Mouse (Mus musculus) monocyte, adult 2 months (primary cell): ENCODE results near the gene Neurl3.
A peak's percentile ranks its signal among the peaks of the same experiment; 100 is the strongest.

Source experiments
- DNase-seq, 2 experiments: peaks; one replicate each; pipeline ENCODE4 v3.0.0; 2022; ENCODE audit warnings: low spot score in 2 of 2, low read depth in 1 of 2

Neurl3 gene

DNA sequence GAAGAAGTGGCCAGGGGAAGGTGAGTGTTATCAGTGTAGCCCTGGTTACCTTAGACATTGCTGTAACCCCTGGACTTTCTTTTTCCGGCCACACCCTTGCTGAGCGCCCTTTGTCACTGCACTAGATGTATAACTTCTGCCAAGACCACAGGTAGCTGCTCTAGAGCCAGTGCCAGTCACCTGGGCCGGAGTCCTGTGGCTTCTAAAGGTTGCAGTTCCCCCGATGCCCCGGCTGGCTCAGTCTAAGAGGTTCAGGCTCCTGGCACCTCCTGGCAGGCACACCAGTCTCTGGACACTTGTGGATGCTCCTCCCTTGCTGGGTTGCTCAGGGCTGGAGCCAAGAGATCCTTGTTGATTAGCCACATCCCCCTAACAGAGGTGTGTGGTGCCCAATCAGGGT lies at the start of gene Neurl3:
Neurl3 (minus strand) TSS at position 225 of the 400 bp plus-strand sequence.
- DNase-seq = no peak

DNA sequence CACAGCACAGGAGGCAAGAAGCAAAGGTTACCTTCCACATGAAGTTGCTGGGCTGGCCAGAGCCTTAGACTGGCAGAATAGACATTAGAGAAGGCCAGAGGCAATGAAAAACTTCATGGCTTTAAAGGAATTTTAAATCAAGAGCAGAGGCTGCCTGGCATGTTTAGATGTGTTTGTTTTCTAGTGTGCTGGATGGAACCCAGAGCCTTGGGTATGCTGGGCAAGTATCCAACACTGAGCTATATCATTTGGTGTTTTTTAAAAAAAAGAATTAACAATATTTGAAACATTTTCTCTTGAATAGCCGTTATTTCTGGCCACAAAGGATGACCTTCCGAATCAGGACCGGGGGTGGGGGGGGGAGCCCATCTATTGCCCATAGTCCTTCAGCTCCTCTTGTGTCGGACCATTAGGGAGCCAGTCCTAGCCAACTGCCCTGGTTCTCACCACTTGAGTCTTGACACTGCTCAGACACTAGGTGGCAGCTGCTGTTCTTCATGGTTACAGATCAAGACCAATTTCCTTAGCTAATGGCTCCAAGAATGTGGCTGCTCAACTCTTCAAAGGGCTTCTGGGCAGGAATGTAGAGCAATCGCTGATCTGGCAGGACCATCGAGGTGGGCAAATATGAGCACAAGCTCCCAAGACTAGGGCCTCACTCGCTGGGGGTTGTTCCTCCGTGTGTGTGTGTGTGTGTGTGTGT lies 49.4 kb upstream of the Neurl3 start:
- no peak for DNase-seq

DNA sequence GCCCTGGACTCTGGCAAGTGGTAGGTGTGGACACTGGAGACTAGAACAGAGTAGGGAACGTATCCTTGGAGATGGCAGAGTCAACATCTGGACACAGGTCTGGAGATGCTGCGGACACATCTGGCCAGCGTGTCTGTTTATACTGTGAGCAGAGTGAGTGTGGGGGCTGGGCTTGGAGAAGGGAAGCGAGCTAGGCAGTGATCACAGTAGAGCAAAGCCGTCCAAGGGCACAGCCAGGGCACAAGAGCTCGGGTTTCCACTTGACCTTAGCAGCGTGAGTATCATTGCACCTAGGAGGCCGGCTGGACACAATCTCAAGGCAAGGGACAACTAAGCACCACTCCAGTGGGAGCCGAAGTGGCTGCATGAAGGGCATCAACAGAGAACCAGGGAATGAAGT lies 48.6 kb upstream of the Neurl3 start:
- no peak for DNase-seq

DNA sequence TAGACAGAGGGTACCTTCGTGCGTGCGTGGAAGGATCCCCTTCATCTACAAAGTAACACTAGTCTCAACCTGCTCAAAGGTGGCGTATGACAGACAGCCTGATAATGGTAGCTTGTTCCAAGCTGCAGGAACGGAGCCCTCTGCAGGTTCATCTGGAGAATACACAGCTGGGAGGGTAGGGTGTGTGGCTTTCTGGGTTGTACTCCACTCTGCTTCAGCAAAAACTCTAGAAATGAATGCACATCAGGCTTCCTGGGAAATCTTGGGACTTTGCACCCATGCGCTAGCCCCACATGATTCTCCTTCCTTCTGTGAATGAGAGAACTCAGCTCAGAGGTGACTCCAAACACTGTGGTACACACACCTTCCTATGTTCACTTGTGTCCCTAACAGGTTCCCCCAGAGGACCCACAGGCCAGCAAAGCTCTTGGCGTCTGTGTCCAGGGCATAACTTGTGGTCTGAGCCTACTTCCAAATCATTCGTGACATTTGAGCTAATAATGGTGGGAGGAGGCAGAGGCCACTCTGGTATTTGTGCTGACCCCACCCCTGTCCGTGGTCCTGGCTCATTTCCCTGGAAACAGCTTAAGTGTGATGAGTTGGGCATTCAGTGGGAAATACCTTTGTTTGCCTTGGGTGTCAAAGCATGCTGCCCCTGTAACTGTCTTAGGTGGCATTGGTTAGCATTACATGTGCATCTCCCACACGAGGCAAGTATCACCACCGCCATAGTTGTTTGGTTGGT lies 47.5 kb upstream of the Neurl3 start:
- no peak for DNase-seq

DNA sequence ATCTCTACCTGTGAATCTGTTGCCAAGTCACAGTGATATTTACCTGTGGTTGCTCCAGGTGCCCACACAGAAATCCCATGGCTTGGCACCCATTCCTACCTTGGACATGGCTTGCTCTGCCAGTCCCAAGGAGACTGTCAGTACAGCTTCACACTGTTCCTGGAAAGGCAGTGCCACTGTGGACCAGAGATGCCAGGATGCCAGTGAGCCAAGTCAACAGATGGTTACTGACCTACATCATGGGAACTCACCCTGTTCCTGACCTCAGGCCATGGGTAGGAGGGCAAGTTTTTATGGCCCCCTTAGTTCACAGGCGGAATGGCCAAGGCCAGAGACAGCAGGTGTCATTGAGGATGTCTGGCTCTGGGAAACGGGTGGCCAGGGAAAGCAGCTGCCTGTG lies 46.7 kb upstream of the Neurl3 start:
- no peak for DNase-seq

DNA sequence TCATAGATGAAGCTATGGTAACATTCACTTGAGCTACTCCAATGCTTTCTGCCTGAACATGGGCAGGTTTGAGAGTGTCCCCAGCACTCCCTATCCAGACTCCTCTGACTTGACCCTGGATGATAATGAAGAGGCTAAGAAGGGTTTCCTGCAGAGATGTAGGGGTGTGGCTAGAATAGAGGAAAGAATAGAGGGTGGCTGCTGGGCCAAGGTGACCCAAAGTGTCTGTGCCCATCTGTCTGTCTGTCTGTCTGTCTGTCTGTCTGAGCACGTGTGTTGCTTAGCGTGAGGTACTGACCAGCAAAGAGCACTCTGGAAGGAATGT lies 41.3 kb upstream of the Neurl3 start:
- no peak for DNase-seq

DNA sequence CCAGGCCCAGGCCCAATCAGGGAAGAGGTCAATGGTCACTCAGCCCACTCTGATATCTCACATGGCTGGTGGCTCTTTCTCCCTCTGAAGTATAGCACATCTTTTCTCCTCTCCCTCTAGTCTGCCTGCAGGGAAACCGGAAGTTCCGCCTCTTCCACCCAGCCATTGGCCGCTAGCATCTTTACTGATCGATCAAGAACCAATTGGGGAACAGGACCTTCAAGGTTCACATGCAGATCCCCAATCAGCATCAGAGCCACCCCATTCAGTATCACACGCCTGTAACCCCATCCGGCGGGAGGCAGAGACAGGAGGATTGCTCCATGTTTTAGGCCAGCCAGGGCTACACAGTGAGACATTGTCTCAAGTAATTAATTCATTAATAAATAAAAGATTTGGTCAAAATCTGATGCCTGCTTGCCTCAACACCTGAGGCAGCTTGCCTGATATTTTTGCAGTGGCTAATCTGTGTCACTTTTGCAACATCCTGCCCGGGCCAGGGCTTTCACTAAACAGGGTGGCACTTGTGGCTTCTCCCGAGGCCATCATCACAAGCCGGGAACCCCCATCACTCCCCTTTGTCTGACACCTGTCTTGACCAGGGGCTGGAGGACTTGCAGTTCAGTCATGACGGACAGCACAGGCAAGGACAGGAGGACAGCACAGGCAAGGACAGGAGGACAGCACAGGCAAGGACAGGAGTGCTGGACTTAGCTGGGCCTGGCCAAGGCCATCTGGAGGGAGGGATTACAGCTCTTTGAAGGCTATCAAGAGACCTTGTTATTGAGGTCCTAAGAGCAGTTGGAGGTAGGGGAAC lies 40.7 kb upstream of the Neurl3 start:
- DNase-seq = no peak

DNA sequence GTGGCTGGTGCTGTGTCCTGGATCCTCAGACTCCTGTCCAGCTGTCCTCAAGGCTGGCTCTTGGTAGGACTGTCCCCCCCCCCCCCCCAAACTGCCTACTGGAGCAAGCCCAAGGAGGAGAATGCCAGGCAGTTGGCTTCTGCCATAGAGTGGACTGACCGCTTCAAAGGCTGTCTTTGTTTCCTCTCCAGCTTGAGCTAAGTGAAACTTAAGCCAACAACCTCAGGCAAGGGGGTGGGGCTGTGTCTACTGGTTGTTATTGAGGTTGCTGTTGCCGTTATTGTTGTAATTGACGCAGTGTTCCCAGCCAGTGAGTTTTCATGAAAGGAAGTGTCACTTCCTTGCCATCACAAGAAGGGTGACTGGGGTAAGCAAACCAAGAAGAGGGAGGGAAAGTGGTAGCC lies 35.0 kb upstream of the Neurl3 start:
- DNase-seq = peak; percentile 63 to 65

DNA sequence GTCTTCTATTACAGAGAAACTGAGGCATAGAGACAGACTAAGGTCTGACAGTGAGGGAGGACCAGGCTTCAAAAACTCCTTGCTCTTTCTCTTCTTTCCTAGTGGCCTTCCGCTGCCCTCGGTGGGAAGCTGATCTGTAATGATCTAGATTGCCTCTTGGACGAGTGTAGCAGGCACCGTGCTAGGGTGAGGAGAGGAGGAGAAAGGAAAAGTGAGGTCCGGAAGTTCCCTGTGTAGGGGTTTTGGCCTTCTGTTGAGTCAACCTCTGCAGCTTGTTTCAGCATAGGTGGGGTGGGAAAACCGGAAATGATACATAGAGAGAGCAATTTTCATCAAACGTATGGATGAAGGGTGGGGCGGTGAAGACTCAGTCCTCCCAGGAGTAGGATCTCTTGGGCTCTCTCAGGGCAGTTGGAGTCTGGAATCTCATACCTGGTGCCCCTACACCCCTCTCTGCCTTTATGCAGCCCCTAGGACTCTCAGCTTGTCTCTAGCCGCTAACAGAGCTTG lies 34.5 kb upstream of the Neurl3 start:
- DNase-seq = no peak

DNA sequence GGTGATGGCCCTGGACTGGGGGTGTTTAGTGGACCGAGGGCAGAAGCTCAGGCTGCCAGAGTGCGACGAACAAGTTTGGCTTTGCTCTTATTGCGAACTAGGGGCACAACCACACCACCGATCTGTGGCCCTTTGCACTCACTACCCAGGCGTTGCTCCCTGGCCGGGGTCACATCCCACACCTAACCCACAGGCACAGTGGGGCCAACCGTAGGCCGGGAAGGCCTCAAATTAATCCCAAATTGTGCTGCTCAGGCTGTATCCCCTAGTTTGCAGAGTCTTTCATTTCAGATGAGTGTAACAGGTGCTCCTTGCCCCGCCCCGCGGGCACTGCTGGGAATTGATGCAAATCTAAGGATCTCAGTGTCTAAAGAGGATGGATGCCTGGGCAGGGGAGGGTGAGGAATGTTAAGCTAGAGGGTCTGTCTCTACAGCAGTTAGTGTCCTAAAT lies 34.0 kb upstream of the Neurl3 start:
- DNase-seq = no peak

DNA sequence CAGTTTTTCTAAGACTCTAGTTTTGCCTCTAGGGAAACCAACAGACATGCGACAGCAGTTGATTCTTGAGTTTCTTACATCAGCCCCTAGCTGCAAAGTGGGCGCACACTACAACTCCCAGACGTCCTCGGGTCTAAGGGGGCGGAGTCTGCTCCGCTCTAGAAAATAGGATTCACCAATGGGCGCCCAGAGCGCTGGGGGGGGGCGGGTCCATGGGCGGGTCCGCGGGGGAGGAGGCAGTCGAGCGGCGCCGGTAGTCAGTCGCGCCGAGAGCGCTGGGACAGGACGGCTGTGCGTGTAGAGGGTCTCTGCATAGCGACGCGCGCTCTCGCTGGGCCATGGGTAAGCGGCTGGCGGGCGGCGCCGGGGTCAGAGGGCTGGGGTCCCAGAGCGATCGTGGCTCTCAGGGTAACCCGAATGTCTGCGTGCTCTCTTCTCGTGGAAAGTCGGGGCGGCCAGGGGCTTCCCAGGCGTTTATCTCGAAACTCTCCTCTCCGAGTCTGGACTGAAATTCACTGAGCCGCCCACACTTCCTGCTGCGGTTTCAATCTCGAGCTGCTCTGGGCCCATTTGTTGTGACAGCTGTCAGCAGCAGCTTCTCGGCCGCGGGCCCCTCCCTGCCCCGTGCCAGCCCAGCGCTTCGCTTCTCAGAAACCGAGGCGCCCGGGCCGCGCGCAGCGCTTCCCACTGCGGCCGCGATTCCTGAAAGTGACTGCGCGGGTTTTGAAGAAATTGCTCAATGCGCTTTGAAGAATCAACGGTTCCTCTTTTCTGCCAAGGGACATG lies 33.2 kb upstream of the Neurl3 start, which contains the start of gene Arid5a:
Arid5a (plus strand) TSS at position 239 of the 786 bp plus-strand sequence.
- DNase-seq = peak; percentile 96

DNA sequence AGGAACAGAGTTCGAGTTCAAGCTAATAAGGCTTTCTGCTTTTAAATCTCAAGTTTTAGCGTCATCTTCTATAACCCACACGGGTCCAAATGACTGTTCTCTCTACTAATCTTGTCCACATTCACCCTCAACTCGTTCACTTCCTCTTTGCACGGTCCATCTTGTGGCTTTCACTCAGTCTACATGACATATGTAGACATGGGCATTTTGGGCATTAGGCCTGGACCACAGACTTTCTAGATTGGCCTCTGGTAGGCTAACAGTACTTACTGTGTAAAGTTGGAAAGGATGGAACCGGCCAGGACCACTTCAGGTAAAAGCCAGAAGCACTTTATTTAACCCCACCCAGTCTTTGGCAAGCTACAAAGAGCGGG lies 32.6 kb upstream of the Neurl3 start:
- DNase-seq = no peak

DNA sequence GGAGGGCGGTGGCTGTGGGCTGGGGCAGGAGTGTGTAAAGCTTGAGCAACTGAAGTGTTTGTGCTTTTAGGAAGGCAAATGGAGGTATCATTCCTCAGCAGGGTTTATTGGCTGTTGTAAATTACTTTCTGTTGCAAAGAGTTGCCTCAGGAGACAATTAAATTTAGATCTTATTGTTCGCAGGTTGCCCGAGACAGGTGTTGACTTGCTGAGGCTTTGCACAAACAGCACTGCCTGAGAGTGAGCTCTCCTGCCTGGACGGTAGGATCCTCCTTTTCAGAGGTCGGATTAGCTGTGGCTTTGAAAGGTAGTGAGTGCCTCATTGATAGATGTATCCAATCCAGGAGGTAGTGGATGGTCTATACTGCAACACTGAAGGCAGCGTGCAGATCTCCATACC lies 31.6 kb upstream of the Neurl3 start:
- DNase-seq = no peak

DNA sequence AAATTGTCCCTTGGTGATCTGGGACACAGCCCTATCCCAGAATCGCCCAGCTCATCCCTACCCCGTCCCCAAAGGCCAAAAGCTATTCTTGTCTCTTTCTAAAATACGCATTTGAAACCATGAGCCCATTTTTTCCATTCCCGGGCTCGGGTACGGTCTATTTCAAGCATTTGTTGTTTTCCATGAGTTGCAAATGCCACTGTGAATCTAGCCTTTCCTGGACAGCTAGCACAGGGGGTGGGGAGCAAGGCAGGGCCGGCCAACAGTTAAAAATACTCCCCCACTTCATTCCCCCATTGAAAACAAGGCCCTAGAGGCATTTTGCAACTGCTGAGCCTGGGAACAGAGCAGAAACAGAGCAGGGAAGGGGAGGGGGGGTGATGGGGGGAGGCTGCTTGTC lies 30.3 kb upstream of the Neurl3 start:
- DNase-seq = no peak

DNA sequence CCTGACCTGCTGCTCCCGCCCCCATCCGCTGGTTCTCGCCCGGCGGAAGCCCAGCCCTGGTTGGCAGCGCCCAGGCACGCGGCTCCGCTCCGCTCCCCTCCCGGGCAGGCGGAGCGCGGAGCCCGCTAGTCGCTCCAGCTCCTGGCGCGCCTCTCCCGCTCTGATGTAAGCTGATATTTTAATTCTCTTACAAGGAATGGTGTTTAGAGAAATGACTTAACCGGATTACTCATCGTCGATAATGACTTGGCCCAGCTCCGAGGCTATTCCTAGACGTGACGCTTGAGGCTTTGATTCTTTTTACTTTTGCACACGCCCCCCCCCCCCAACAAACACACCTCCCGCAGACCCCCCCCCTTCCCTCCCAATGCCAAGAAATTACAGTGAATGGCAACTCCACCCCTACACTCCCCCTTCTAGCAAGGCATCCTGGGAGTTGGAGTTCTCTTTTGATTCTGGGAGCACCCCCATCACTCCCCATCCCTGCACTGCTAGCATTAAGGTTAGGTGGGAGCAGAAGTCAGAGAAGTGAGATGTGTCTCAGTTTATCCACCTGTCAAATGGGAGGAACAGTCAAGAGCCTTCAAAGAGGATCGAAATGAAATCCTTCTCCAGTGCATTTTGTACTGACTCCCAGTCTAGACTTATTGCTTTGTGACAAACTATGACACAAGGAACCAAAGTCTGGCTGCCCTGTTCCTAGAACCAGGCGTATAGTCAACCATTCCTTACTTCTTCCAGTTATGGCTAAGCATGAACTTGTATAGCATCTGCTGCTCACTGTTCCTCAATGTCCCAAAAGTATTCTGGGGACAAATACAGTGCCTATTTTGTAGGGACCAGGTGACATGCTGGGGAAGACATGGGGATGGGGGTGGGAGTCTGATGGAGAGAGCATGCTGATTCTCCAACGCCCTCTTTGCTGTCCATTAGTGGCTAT lies 29.2 kb upstream of the Neurl3 start:
- no peak for DNase-seq

DNA sequence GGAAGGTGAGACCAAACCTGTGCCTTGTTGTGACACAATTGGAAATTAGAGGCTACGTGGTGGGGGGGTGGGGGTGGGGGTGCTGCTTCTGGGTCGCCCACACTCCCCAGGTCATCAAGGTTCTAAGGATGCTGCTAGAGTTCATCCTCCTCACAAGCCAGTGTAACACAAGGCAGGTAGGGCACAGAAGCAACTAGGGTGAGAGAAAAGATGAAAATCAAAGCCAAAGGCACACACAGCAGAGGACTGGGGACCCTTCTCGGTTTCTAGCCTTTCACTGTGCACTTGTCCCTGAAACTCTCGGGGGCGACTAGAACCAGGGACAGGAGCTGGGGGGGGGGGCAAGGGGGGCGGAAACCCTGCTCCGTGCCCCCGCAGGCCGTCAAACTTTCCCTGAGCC lies 28.5 kb upstream of the Neurl3 start:
- no peak for DNase-seq

DNA sequence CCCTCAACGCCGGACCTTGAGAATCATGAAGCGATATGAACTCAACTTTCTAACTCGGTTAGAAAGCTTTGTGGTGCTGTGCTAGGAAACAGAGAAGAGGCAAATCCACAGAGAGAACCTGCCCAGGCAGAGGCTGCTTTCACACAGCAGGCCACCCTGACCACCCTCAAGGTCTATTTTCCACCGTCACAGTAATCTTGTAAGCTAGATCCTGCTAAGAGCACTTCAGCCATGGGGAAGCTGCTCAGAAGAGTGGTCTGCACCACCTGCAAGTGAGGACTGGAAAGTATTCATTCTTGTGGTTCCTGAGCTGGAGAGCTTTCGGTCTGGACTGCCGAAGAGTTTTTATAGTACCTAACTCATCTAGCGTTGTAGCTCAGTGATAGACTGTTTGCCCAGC lies 27.8 kb upstream of the Neurl3 start:
- DNase-seq = no peak

DNA sequence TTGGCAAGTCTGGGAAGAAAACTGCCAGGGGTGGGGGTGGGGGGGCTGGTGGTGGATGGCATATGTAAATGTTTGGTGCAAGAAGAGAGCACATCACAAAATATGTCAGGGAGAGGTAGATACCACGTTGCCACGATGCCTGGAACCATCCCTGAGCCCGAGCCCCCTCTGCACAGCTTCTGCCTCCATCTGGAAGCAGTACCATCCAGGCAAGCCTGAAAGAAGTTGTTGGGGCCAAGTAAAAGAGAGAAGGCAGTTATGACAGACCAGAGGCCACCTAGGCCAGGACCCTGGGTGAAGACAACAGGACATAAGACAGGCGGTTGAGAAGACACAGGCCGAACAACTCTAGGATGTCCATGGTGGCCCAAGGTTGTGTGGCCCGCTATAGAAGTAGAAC lies 26.0 kb upstream of the Neurl3 start:
- DNase-seq = no peak

DNA sequence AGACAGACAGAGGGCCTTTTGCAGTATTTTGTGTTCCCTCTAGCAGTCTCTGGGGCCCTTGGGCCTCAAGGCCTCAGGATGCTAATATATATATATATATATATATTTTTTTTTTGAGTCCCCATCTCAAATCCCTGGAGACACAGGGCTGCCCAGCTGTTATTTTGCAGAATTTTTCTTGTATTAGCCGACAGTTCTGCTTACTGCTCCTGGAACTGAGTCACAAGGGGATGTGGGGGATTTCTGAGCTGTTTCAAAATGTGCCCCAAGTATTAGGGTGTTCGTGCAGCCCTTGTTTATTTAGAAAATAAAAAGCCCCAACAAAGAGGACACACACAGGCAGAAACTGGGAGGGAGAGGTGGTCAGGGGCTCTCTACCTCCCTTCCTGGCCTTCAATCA lies 25.2 kb upstream of the Neurl3 start:
- DNase-seq = no peak

DNA sequence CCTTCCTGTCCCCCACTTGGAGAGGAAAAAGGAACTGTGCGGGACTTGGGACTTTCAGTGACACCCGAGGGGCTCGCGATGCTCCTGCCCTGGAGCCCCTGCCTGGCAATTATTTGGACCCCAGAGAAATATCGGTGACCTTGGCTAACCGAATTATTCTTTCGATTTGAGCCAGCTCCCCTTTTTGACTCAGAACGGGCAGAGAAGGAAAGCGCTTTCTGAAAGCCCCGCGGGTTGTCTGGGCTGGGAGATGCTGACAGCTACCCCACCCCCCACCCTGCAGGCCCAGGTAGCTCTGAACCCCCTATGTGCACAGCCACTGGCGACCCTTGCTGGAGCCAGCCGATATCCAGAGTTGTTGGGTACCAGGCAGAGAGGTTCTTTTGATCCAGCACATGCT lies 24.6 kb upstream of the Neurl3 start:
- DNase-seq = no peak
